Mouse (Mus musculus): ENCODE measurements around the gene Rinl. TPM values are rescaled to one million over a fixed set of nuclear protein-coding genes. Genes with fewer than 3 reads are reported as not detected.
A peak's percentile ranks its signal among the peaks of the same experiment; 100 is the strongest.

Rinl gene
- total and polyA plus RNA-seq, 3 experiments = 46.1 to 65.5 (median 60.6) TPM

GRCm38 (mm10) chr7:28780067-28780658 lies 8.6 kb upstream of the Rinl start:
- H3K4me2 ChIP-seq (ENCODE audit: insufficient read depth, low read depth, poor library complexity, severe bottlenecking) = peak overlapping the region; percentile 56
- H3K79me2 ChIP-seq (replicated peaks; ENCODE audit: control insufficient read depth, extremely low read depth, insufficient read depth, poor library complexity, severe bottlenecking) = no peaks in the 10 kb centered on the region
- in situ Hi-C loops (cut with MboI; ENCODE audit: low pct_ligation_motif_present, low pct_unique_long_range_greater_than_20kb, low sequenced_read_pairs) = loop anchor here (25.0 kb wide), 1 partner anchor 257 kb away; no protein-coding TSS in a partner anchor
- peak; percentile 95 for DNase-seq (ENCODE audit: extremely low read depth)
- TF ChIP-seq ZNF384 (IDR thresholded peaks at IDR 0.05; ENCODE audit: low read depth, low read length) = peak; percentile 79
- peak; percentile 11; the same call in 1 of the 2 replicates for TF ChIP-seq HCFC1 (IDR thresholded peaks at IDR 0.05; ENCODE audit: low read depth, low read length)
- TF ChIP-seq IRF4 (IDR thresholded peaks at IDR 0.05; ENCODE audit: low read depth, low read length) = peak; percentile 62
- peak; percentile 67; the same call in 1 of the 2 replicates for TF ChIP-seq ZC3H11A (IDR thresholded peaks at IDR 0.05; ENCODE audit: low read depth, low read length)
- TF ChIP-seq EP300 (IDR thresholded peaks at IDR 0.05; ENCODE audit: low read length) = no peak
- peak; percentile 45; the same call in 1 of the 2 replicates for TF ChIP-seq MXI1 (IDR thresholded peaks at IDR 0.05; ENCODE audit: low read depth, low read length)
- TF ChIP-seq TBP (conservative IDR thresholded peaks at IDR 0.05; ENCODE audit: low read depth, low read length) = 0 out of 2 replicates have a peak, but pooled peaks have one; percentile 41
- no peak for TF ChIP-seq GABPA (IDR thresholded peaks at IDR 0.05; ENCODE audit: insufficient replicate concordance, low read depth, low read length)
- TF ChIP-seq CHD1 (IDR thresholded peaks at IDR 0.05; ENCODE audit: low read depth, low read length) = no peak
- no peak; the same call in 1 of the 2 replicates for TF ChIP-seq NELFE (IDR thresholded peaks at IDR 0.05; ENCODE audit: low read depth, low read length)
- no peak for TF ChIP-seq ZKSCAN1 (IDR thresholded peaks at IDR 0.05; ENCODE audit: borderline replicate concordance, low read depth, low read length)
- peak; percentile 46; the same call in 1 of the 2 replicates for TF ChIP-seq MAZ (IDR thresholded peaks at IDR 0.05; ENCODE audit: low read depth, low read length)
- TF ChIP-seq E2F4 (IDR thresholded peaks at IDR 0.05; ENCODE audit: insufficient replicate concordance, low read depth, low read length) = no peak
- peak; percentile 73; the same call in 1 of the 2 replicates for TF ChIP-seq MYC (IDR thresholded peaks at IDR 0.05; ENCODE audit: low read depth, low read length)
- TF ChIP-seq USF1 (IDR thresholded peaks at IDR 0.05; ENCODE audit: low read depth, low read length) = no peak
- TF ChIP-seq TCF12 (IDR thresholded peaks at IDR 0.05; ENCODE audit: low read depth, low read length) = peak; percentile 83
- TF ChIP-seq RAD21 (IDR thresholded peaks at IDR 0.05; ENCODE audit: low read depth, low read length) = peak; percentile 89
- peak; percentile 9; the same call in 1 of the 2 replicates for TF ChIP-seq MAX (IDR thresholded peaks at IDR 0.05; ENCODE audit: low read length)
- peak; percentile 59 for TF ChIP-seq MEF2A (IDR thresholded peaks at IDR 0.05; ENCODE audit: borderline replicate concordance, low read depth, low read length)
- TF ChIP-seq CTCF (conservative IDR thresholded peaks at IDR 0.05 in 1 of 2, IDR thresholded peaks at IDR 0.05 in 1 of 2; ENCODE audit: low read depth in 2 of 2, low read length in 2 of 2) = peak; percentile 58 to 92; a peak in 3 of 4 replicates
- peak; percentile 89 for TF ChIP-seq SIN3A (IDR thresholded peaks at IDR 0.05; ENCODE audit: low read length)
- TF ChIP-seq POLR2A (IDR thresholded peaks at IDR 0.05; ENCODE audit: low read depth, low read length) = peak; percentile 47
- peak; percentile 69; the same call in 1 of the 2 replicates for TF ChIP-seq ELF1 (IDR thresholded peaks at IDR 0.05; ENCODE audit: low read depth, low read length)
- no peak; the same call in 1 of the 2 replicates for TF ChIP-seq JUND (conservative IDR thresholded peaks at IDR 0.05; ENCODE audit: low read depth, low read length)
- TF ChIP-seq SMC3 (IDR thresholded peaks at IDR 0.05; ENCODE audit: low read depth, low read length) = peak; percentile 96
- H3K27ac ChIP-seq (ENCODE audit: insufficient read depth, low read depth) = peak overlapping the region; percentile 99
- H3K4me3 ChIP-seq (replicated peaks in 1 of 3; ENCODE audit: low read depth in 2 of 3, low read length in 2 of 3, poor library complexity in 1 of 3) = peak overlapping the region in 2 of 3 experiments; percentile 27 to 31
- peaks cover 32 to 71% of the 10 kb centered on the region in 2 experiments for H3K36me3 ChIP-seq (replicated peaks in 1 of 2; ENCODE audit: control insufficient read depth in 1 of 2, insufficient read depth in 1 of 2, low read length in 1 of 2)
- no peaks in the 10 kb centered on the region for H3K9me3 ChIP-seq (replicated peaks; ENCODE audit: low read length)
- H3K9ac ChIP-seq (ENCODE audit: insufficient read depth, low read depth) = peak overlapping the region; percentile 64
- H3K27me3 ChIP-seq (replicated peaks) = no peaks in the 10 kb centered on the region
- dilution Hi-C loops (cut with MboI; ENCODE audit: extremely low pct_ligation_motif_present, extremely low pct_unique_long_range_greater_than_20kb, low sequenced_read_pairs) = no loop called here
- H3K4me1 ChIP-seq (ENCODE audit: control insufficient read depth in 1 of 2, insufficient read depth in 2 of 2) = peaks cover 34 to 65% of the 10 kb centered on the region in 2 experiments
